In genomic region chr8:124026265-124026664, GRCm38 (mm10) we compare ENCODE assay signal across 5 mouse cellular contexts. TPM values are rescaled to one million over a fixed set of nuclear protein-coding genes. Genes with fewer than 3 reads are reported as not detected.
DNase-seq lines count a peak whose midpoint lies in the region; ATAC-seq and TF ChIP-seq lines count a peak whose summit lies in the region.
"Not testable (repeated sequence)": the region's sequence is repeated elsewhere in the genome, so short reads cannot be mapped to it uniquely, and the experiment has no call there.

No protein-coding gene starts in this region.

- DNase-seq in heart, adult 2 months; kidney, postnatal 0 days (ENCODE audit: low spot score); liver, embryonic 14.5 days (ENCODE audit: low read depth in 3 of 3, low spot score in 3 of 3); midbrain, postnatal 0 days (ENCODE audit: low spot score): not testable (repeated sequence)

- peak; percentile 3 for TF ChIP-seq CTCF in ES-Bruce4 (IDR thresholded peaks at IDR 0.05; ENCODE audit: low read depth, low read length)
- peak; percentile 21; the same call in 1 of the 2 replicates for TF ChIP-seq CTCF in heart, adult 2 months (IDR thresholded peaks at IDR 0.05)
- TF ChIP-seq CTCF in kidney, postnatal 0 days (IDR thresholded peaks at IDR 0.05; ENCODE audit: low read depth), result peak; percentile 12; the same call in 1 of the 2 replicates
- TF ChIP-seq CTCF in liver, embryonic 14.5 days (IDR thresholded peaks at IDR 0.05; ENCODE audit: low read depth), result 0 out of 2 replicates have a peak, but pooled peaks have one; percentile 9
- TF ChIP-seq CTCF in midbrain, postnatal 0 days (IDR thresholded peaks at IDR 0.05), result peak; percentile 3; the same call in 1 of the 2 replicates

- H3K4me2 ChIP-seq in kidney, postnatal 0 days (ENCODE audit: low read length); liver, embryonic 14.5 days (ENCODE audit: low read depth); midbrain, postnatal 0 days (ENCODE audit: low read depth, low read length, poor library complexity, severe bottlenecking): not testable (repeated sequence)

- H3K27me3 ChIP-seq in ES-Bruce4 (ENCODE audit: control insufficient read depth, insufficient read depth, low read length, poor library complexity, severe bottlenecking); heart, adult 2 months (ENCODE audit: control insufficient read depth, insufficient read depth, low read length); kidney, postnatal 0 days (ENCODE audit: insufficient read depth, low read length); liver, embryonic 14.5 days (ENCODE audit: control insufficient read depth, insufficient read depth, low read length); midbrain, postnatal 0 days (ENCODE audit: insufficient read depth, low read length): not testable (repeated sequence)

- not testable (repeated sequence) for TF ChIP-seq POLR2A in ES-Bruce4 (IDR thresholded peaks at IDR 0.05; ENCODE audit: insufficient read depth, low read length); heart, adult 2 months (IDR thresholded peaks at IDR 0.05; ENCODE audit: insufficient read depth, low read depth, low read length)

- H3K4me3 ChIP-seq in ES-Bruce4 (ENCODE audit: low read depth, low read length); heart, adult 2 months; kidney, postnatal 0 days (replicated peaks; ENCODE audit: low read depth, low read length); liver, embryonic 14.5 days (ENCODE audit: insufficient read depth in 1 of 2, low read depth in 2 of 2, low read length in 2 of 2); midbrain, postnatal 0 days (ENCODE audit: low read depth, low read length): not testable (repeated sequence)

- H3K79me2 ChIP-seq in heart, adult 2 months (replicated peaks; ENCODE audit: control insufficient read depth, insufficient read depth, low read length), result not testable (repeated sequence)

- intact Hi-C loops in heart, adult 2 months (cut with DNase I), result not testable (repeated sequence)

- H3K27ac ChIP-seq in ES-Bruce4 (ENCODE audit: insufficient read depth, low read length); heart, adult 2 months; kidney, postnatal 0 days; liver, embryonic 14.5 days; midbrain, postnatal 0 days (ENCODE audit: low read depth, low read length): not testable (repeated sequence)

- not testable (repeated sequence) for TF ChIP-seq EP300 in ES-Bruce4 (IDR thresholded peaks at IDR 0.05; ENCODE audit: insufficient read depth, low read depth, low read length); heart, adult 2 months (IDR thresholded peaks at IDR 0.05; ENCODE audit: insufficient read depth, low read depth, low read length); liver, embryonic 14.5 days (IDR thresholded peaks at IDR 0.05; ENCODE audit: low read depth)

- H3K9me3 ChIP-seq in ES-Bruce4 (replicated peaks; ENCODE audit: control insufficient read depth, insufficient read depth, low read length, poor library complexity, severe bottlenecking); kidney, postnatal 0 days (replicated peaks; ENCODE audit: low read length); liver, embryonic 14.5 days (ENCODE audit: control insufficient read depth, low read length); midbrain, postnatal 0 days (ENCODE audit: low read length): not testable (repeated sequence)

- H3K36me3 ChIP-seq in ES-Bruce4 (ENCODE audit: control insufficient read depth, insufficient read depth, low read length, poor library complexity, severe bottlenecking), result peaks cover 83% of the 10 kb centered on the region
- H3K36me3 ChIP-seq in heart, adult 2 months (ENCODE audit: control insufficient read depth, insufficient read depth, low read length), result not testable (repeated sequence)
- H3K36me3 ChIP-seq in kidney, postnatal 0 days (ENCODE audit: insufficient read depth, low read length), result peaks cover 31% of the 10 kb centered on the region
- peaks cover 59% of the 10 kb centered on the region for H3K36me3 ChIP-seq in liver, embryonic 14.5 days (replicated peaks; ENCODE audit: control insufficient read depth, insufficient read depth, low read depth)
- H3K36me3 ChIP-seq in midbrain, postnatal 0 days (ENCODE audit: insufficient read depth, low read length), result peaks cover 36% of the 10 kb centered on the region

- not testable (repeated sequence) for ATAC-seq in kidney, postnatal 0 days (replicated peaks; ENCODE audit: low FRiP score, low read depth); liver, embryonic 14.5 days (ENCODE audit: insufficient read depth); midbrain, postnatal 0 days (ENCODE audit: low FRiP score)

- H3K4me1 ChIP-seq in ES-Bruce4 (ENCODE audit: control insufficient read depth, insufficient read depth, low read length); heart, adult 2 months (ENCODE audit: control insufficient read depth, insufficient read depth, low read length); kidney, postnatal 0 days (replicated peaks; ENCODE audit: insufficient read depth, low read length); liver, embryonic 14.5 days (replicated peaks; ENCODE audit: control insufficient read depth in 2 of 2, insufficient read depth in 2 of 2, low read length in 1 of 2); midbrain, postnatal 0 days (ENCODE audit: insufficient read depth, low read length): not testable (repeated sequence)

- WGBS in heart, adult 2 months, result 74% methylated on average over 2 of the region's 2 CpGs
- 74% methylated on average over 2 of the region's 2 CpGs for WGBS in kidney, postnatal 0 days
- 55% methylated on average over 2 of the region's 2 CpGs for WGBS in liver, embryonic 14.5 days (ENCODE audit: insufficient replicate concordance)
- 66% methylated on average over 2 of the region's 2 CpGs for WGBS in midbrain, postnatal 0 days

- not testable (repeated sequence) for H3K9ac ChIP-seq in ES-Bruce4 (ENCODE audit: low read depth, poor library complexity, severe bottlenecking); heart, adult 2 months (ENCODE audit: low read depth, low read length); kidney, postnatal 0 days (ENCODE audit: low read depth, low read length); liver, embryonic 14.5 days (replicated peaks); midbrain, postnatal 0 days (replicated peaks; ENCODE audit: low read length, poor library complexity, severe bottlenecking)

RNA-seq across cellular contexts. Expression of gene Urb2, which starts 5.0 kb away (rescaled TPM):
- 48.5 and 49.7 TPM in 2 replicates for polyA plus RNA-seq in ES-Bruce4 (2011; ENCODE audit: insufficient read depth, insufficient read length, low read depth, missing spikeins)
- 1 to 10 TPM; 6.2 to 6.3 TPM for total RNA-seq in heart, adult 2 months (2021)
- polyA plus RNA-seq in heart, adult 2 months (2012; rRNA removed), result 2.6 and 3.5 TPM in 2 replicates
- polyA plus RNA-seq in kidney, postnatal 0 days (2015; fragmentation: Nextera tagmentation; extraction: Ambion mirVana), result 2.0 and 2.2 TPM in 2 replicates
- polyA plus RNA-seq in liver, embryonic 14.5 days (2012; rRNA removed), result 4.3 and 4.9 TPM in 2 replicates
- 2.9 and 3.6 TPM in 2 replicates for polyA plus RNA-seq in liver, embryonic 14.5 days (2014; fragmentation: Nextera tagmentation; extraction: Ambion mirVana)
- 12.0 and 13.2 TPM in 2 replicates for total RNA-seq in midbrain, postnatal 0 days (2014; rRNA removed)
- 1.5 and 1.8 TPM in 2 replicates for polyA plus RNA-seq in midbrain, postnatal 0 days (2015; fragmentation: Nextera tagmentation; extraction: Ambion mirVana)

RNA-seq across cellular contexts. Expression of gene Taf5l, which starts 5.1 kb away (rescaled TPM):
- polyA plus RNA-seq in ES-Bruce4 (2011; ENCODE audit: insufficient read depth, insufficient read length, low read depth, missing spikeins), result 62.3 and 68.1 TPM in 2 replicates
- total RNA-seq in heart, adult 2 months (2021), result 10 to 100 TPM; 12.0 to 13.2 TPM
- polyA plus RNA-seq in heart, adult 2 months (2012; rRNA removed), result 17.7 and 23.5 TPM in 2 replicates
- polyA plus RNA-seq in kidney, postnatal 0 days (2015; fragmentation: Nextera tagmentation; extraction: Ambion mirVana), result 30.0 and 32.5 TPM in 2 replicates
- polyA plus RNA-seq in liver, embryonic 14.5 days (2012; rRNA removed), result 21.1 and 21.2 TPM in 2 replicates
- 28.7 and 32.6 TPM in 2 replicates for polyA plus RNA-seq in liver, embryonic 14.5 days (2014; fragmentation: Nextera tagmentation; extraction: Ambion mirVana)
- 35.7 and 37.1 TPM in 2 replicates for total RNA-seq in midbrain, postnatal 0 days (2014; rRNA removed)
- polyA plus RNA-seq in midbrain, postnatal 0 days (2015; fragmentation: Nextera tagmentation; extraction: Ambion mirVana), result 18.6 and 19.5 TPM in 2 replicates

RNA-seq across cellular contexts. Expression of gene Abcb10, which starts 43.3 kb away (rescaled TPM):
- 19.1 and 20.3 TPM in 2 replicates for polyA plus RNA-seq in ES-Bruce4 (2011; ENCODE audit: insufficient read depth, insufficient read length, low read depth, missing spikeins)
- 10 to 100 TPM; 40.2 to 44.2 TPM for total RNA-seq in heart, adult 2 months (2021)
- 19.1 and 27.6 TPM in 2 replicates for polyA plus RNA-seq in heart, adult 2 months (2012; rRNA removed)
- 14.4 and 15.5 TPM in 2 replicates for polyA plus RNA-seq in kidney, postnatal 0 days (2015; fragmentation: Nextera tagmentation; extraction: Ambion mirVana)
- polyA plus RNA-seq in liver, embryonic 14.5 days (2012; rRNA removed), result 71.8 and 83.0 TPM in 2 replicates
- 129 and 144 TPM in 2 replicates for polyA plus RNA-seq in liver, embryonic 14.5 days (2014; fragmentation: Nextera tagmentation; extraction: Ambion mirVana)
- total RNA-seq in midbrain, postnatal 0 days (2014; rRNA removed), result 43.4 and 52.7 TPM in 2 replicates
- polyA plus RNA-seq in midbrain, postnatal 0 days (2015; fragmentation: Nextera tagmentation; extraction: Ambion mirVana), result 14.7 and 14.8 TPM in 2 replicates
